Comparison of ENCODE assay signal across 8 mouse cellular contexts in the genomic region with DNA sequence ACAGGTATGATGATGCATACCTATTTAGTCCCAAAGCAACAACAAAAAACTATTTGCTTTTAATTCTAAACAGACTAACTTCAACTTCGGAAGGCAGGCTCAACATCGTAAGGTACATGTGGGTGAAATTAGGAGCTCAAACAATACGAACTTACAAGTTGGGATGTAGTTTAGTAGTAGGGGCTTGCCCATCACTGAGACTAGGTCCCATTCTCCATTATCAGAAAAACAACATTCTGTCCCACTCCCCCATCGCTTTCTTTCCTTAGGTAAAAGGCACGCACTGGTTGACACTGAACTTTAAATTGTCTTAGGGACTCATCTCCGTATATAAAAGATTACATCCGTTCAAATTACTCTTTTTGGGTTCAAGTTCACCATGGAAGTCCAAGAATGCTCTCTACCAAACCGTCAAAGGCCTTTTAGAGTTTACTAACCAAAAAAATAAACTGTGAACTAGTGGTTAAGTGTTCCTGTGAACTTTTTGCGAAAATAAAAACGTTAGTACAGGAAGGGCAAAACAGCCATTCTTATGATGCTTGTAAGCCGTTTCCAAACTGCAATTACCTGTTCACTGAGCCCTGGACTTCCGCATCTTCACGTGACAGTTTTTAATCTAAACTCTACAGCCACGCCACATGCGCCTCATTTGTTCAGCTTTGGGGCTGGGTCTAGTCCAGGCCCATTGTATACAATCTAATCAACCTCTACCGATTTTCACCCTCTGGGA. TPM values are rescaled to one million over a fixed set of nuclear protein-coding genes. Genes with fewer than 3 reads are reported as not detected.
DNase-seq lines count a peak whose midpoint lies in the region; ATAC-seq and TF ChIP-seq lines count a peak whose summit lies in the region.

No protein-coding gene starts in this region.

- peak overlapping the region; percentile 98 for H3K4me3 ChIP-seq in C2C12 (ENCODE audit: insufficient read depth, poor library complexity, severe bottlenecking)
- H3K4me3 ChIP-seq in E14TG2a.4 (replicated peaks; ENCODE audit: low read length) = peak overlapping the region; percentile 99
- peak overlapping the region; percentile 96 for H3K4me3 ChIP-seq in forebrain, embryonic 10.5 days
- peak overlapping the region; percentile 85 for H3K4me3 ChIP-seq in kidney, postnatal 0 days (replicated peaks; ENCODE audit: low read depth, low read length)

- H3K79me2 ChIP-seq in C2C12 (ENCODE audit: control insufficient read depth, insufficient read depth) = peaks cover 75% of the 10 kb centered on the region

- DNase-seq in forebrain, embryonic 10.5 days (ENCODE audit: extremely low spot score, low spot score) = no peak
- peak; percentile 54 for DNase-seq in kidney, postnatal 0 days (ENCODE audit: low spot score)
- peak; percentile 39 for DNase-seq in lung, postnatal 25 days (ENCODE audit: low spot score)
- DNase-seq in splenic B cell, adult 2 months (ENCODE audit: low read depth, low spot score) = peak; percentile 78
- no peak for DNase-seq in frontal cortex, postnatal 25 days (ENCODE audit: low spot score in 2 of 2)
- no peak for DNase-seq in layer of hippocampus, postnatal 36 days

- H3K36me3 ChIP-seq in C2C12 (ENCODE audit: control insufficient read depth, insufficient read depth) = peaks cover 19% of the 10 kb centered on the region
- H3K36me3 ChIP-seq in E14TG2a.4 (ENCODE audit: insufficient read depth, low read length) = peaks cover 29% of the 10 kb centered on the region
- peaks cover 25% of the 10 kb centered on the region for H3K36me3 ChIP-seq in forebrain, embryonic 10.5 days (replicated peaks)
- H3K36me3 ChIP-seq in kidney, postnatal 0 days (ENCODE audit: insufficient read depth, low read length) = no peaks in the 10 kb centered on the region
- H3K36me3 ChIP-seq in splenic B cell, adult 2 months (ENCODE audit: control insufficient read depth, insufficient read depth, low read length, poor library complexity, severe bottlenecking) = no peaks in the 10 kb centered on the region

- ATAC-seq in kidney, postnatal 0 days (replicated peaks; ENCODE audit: low FRiP score, low read depth) = no peak

- peak overlapping the region; percentile 99 for H3ac ChIP-seq in C2C12 (ENCODE audit: control insufficient read depth, insufficient read length, low read depth)

- 3% methylated on average over 16 of the region's 16 CpGs for WGBS in forebrain, embryonic 10.5 days
- WGBS in kidney, postnatal 0 days = under 1% methylated on average over 16 of the region's 16 CpGs

- H3K27ac ChIP-seq in forebrain, embryonic 10.5 days = peak overlapping the region; percentile 96
- H3K27ac ChIP-seq in kidney, postnatal 0 days = peak overlapping the region; percentile 99

- TF ChIP-seq CTCF in C2C12 (IDR thresholded peaks at IDR 0.05; ENCODE audit: control insufficient read depth, insufficient read depth, insufficient read length) (no peak), E14TG2a.4 (conservative IDR thresholded peaks at IDR 0.05; ENCODE audit: low read length) (no peak)
- no peak for TF ChIP-seq CTCF in kidney, postnatal 0 days (IDR thresholded peaks at IDR 0.05; ENCODE audit: low read depth)

- H3K27me3 ChIP-seq in C2C12 (ENCODE audit: control insufficient read depth, insufficient read depth, insufficient read length) = no peaks in the 10 kb centered on the region
- no peaks in the 10 kb centered on the region for H3K27me3 ChIP-seq in E14TG2a.4 (ENCODE audit: insufficient read depth, low read length)
- no peaks in the 10 kb centered on the region for H3K27me3 ChIP-seq in forebrain, embryonic 10.5 days (ENCODE audit: poor library complexity, severe bottlenecking)
- no peaks in the 10 kb centered on the region for H3K27me3 ChIP-seq in kidney, postnatal 0 days (ENCODE audit: insufficient read depth, low read length)
- no peaks in the 10 kb centered on the region for H3K27me3 ChIP-seq in splenic B cell, adult 2 months (ENCODE audit: control insufficient read depth, insufficient read depth, low read length, poor library complexity, severe bottlenecking)

- no peaks in the 10 kb centered on the region for H3K9me3 ChIP-seq in E14TG2a.4 (ENCODE audit: low read length)
- H3K9me3 ChIP-seq in forebrain, embryonic 10.5 days = no peaks in the 10 kb centered on the region
- H3K9me3 ChIP-seq in kidney, postnatal 0 days (replicated peaks; ENCODE audit: low read length) = no peaks in the 10 kb centered on the region

- peak overlapping the region; percentile 92 for H3K9ac ChIP-seq in kidney, postnatal 0 days (ENCODE audit: low read depth, low read length)

- peaks cover 62% of the 10 kb centered on the region for H3K4me1 ChIP-seq in E14TG2a.4 (replicated peaks; ENCODE audit: low read depth, low read length)
- peaks cover 31% of the 10 kb centered on the region for H3K4me1 ChIP-seq in forebrain, embryonic 10.5 days
- H3K4me1 ChIP-seq in kidney, postnatal 0 days (replicated peaks; ENCODE audit: insufficient read depth, low read length) = peaks cover 16% of the 10 kb centered on the region; the same call in 1 of the 2 replicates

- peak overlapping the region; percentile 73 for H3K4me2 ChIP-seq in kidney, postnatal 0 days (ENCODE audit: low read length)

- H3K79me3 ChIP-seq in C2C12 (ENCODE audit: low read depth) = peaks cover 60% of the 10 kb centered on the region

TF ChIP-seq in C2C12, 6 proteins besides CTCF, POLR2A, EP300 and RAD21:
- TF ChIP-seq USF1 (IDR thresholded peaks at IDR 0.05; ENCODE audit: low read depth) = peak; percentile 78
- no peak for TF ChIP-seq MAX (IDR thresholded peaks at IDR 0.05)

RNA-seq across cellular contexts. Expression of a gene that starts 1.4 kb away (rescaled TPM):
- polyA plus RNA-seq in C2C12 (2012; fragmentation: generic; extraction: Trizol) = 63.9 TPM
- 538 and 552 TPM in 2 replicates for polyA plus RNA-seq in forebrain, embryonic 10.5 days (2016; fragmentation: Nextera tagmentation; extraction: Ambion mirVana)
- polyA plus RNA-seq in kidney, postnatal 0 days (2015; fragmentation: Nextera tagmentation; extraction: Ambion mirVana) = 242 and 280 TPM in 2 replicates
- total RNA-seq in layer of hippocampus, postnatal 36 days (2021) = 10 to 100 TPM; 80.7 to 91.2 TPM

Comparison
In these comparisons a context has a peak if more than half of its experiments do, and no peak if none do; other contexts are left out.
1. DNase-seq: peak in kidney, postnatal 0 days (single experiment), lung, postnatal 25 days (single experiment) and splenic B cell, adult 2 months (single experiment); none in forebrain, embryonic 10.5 days (single experiment), frontal cortex, postnatal 25 days (0 of 2) and layer of hippocampus, postnatal 36 days (0 of 2).
2. Peak in every context shown above with its lines, with median percentiles within 50 percentile points of each other: H3K4me3 ChIP-seq.